Mouse (Mus musculus) lung, adult 2 months (tissue): Measurements from ENCODE around the gene Lmna. TPM values are rescaled to one million over a fixed set of nuclear protein-coding genes. Genes with fewer than 3 reads are reported as not detected.
A peak's percentile ranks its signal among the peaks of the same experiment; 100 is the strongest.

ENCODE experiments used
- DNase-seq: peaks from one replicate; pipeline ENCODE4 v3.0.0; 2022
- H3K4me1 ChIP-seq: fragments of 200-500 bp; 2 replicates; pipeline ENCODE4 v1.6.1; 2011; ENCODE audit warnings: low read length; ENCODE audit not compliant: control insufficient read depth, insufficient read depth
- H3K4me3 ChIP-seq: fragments of 200-500 bp; replicated peaks from 2 replicates; pipeline ENCODE3; 2011; ENCODE audit warnings: low read depth, mild to moderate bottlenecking, control low read depth, low read length; ENCODE audit errors: extremely low read depth
- CTCF ChIP-seq: fragments of 200-500 bp; IDR thresholded peaks from 2 replicates; pipeline ENCODE4 v1.5.1; 2011; ENCODE audit warnings: mild to moderate bottlenecking, low read length, control low read depth; ENCODE audit not compliant: insufficient read depth
- POLR2A ChIP-seq: fragments of 200-500 bp; IDR thresholded peaks from 2 replicates; pipeline ENCODE4 v1.6.1; 2011; ENCODE audit warnings: low read depth, mild to moderate bottlenecking, control low read depth, low read length, borderline replicate concordance; ENCODE audit errors: extremely low read depth
- WGBS: fragments of 180-500 bp; shearing (Covaris S2); methylation state at CpG from one replicate; pipeline ENCODE4 v1.1.7; 2018; 5-methylcytosine and 5-hydroxymethylcytosine counted together
- polyA plus RNA-seq: library from polyadenylated mRNA; depleted of rRNA; stranded (reverse); fragments of >200 nt; gene quantifications from 2 replicates; pipeline ENCODE4 v1.2.3, GENCODE M21; 2012; rRNA removed

Gene Lmna
- 257 and 302 TPM in 2 replicates for polyA plus RNA-seq

GRCm38 (mm10) chr3:88509692-88510420 is at the start of gene Lmna:
TSS of gene Lmna (minus strand) at chr3:88509956.
- DNase-seq: peak; percentile 93
- Histone ChIP-seq H3K4me1 (peaks cover 37% of the 10 kb centered on the region), H3K4me3 (peak within 1 kb of the TSS; percentile 90)
- WGBS: under 1% methylated on average over 31 of the region's 31 CpGs
- TF ChIP-seq POLR2A (peak; percentile 73; the same call in 1 of the 2 replicates), CTCF (peak; percentile 38; the same call in 1 of the 2 replicates)

GRCm38 (mm10) chr3:88556616-88557015 is 46.9 kb upstream of the Lmna start:
- peaks cover under 1% of the 10 kb centered on the region; the same call in 1 of the 2 replicates for H3K4me1 ChIP-seq
- 94% methylated on average over 8 of the region's 8 CpGs for WGBS
- H3K4me3 ChIP-seq: no peak overlapping the region
- no peak for DNase-seq
- no peak for TF ChIP-seq CTCF
- TF ChIP-seq POLR2A: no peak

- 95% methylated on average over 6 of the region's 6 CpGs for WGBS
- peaks cover 3% of the 10 kb centered on the region for H3K4me1 ChIP-seq
- DNase-seq: no peak
- H3K4me3 ChIP-seq: no peak overlapping the region
- TF ChIP-seq CTCF (no peak), POLR2A (no peak)
Observed at GRCm38 (mm10) chr3:88555731-88556130, 46.0 kb upstream of the Lmna start.

- Histone ChIP-seq H3K4me1 (peaks cover 3% of the 10 kb centered on the region), H3K4me3 (no peak overlapping the region)
- no peak for DNase-seq
- TF ChIP-seq CTCF (no peak), POLR2A (no peak)
- 86% methylated on average over 5 of the region's 5 CpGs for WGBS
Observed at GRCm38 (mm10) chr3:88555069-88555605, 45.4 kb upstream of the Lmna start.

- WGBS: under 1% methylated on average over 41 of the region's 41 CpGs
- DNase-seq: peak; percentile 47
- H3K4me3 ChIP-seq: peak overlapping the region; percentile 93
- H3K4me1 ChIP-seq: peaks cover 3% of the 10 kb centered on the region
- TF ChIP-seq CTCF (no peak), POLR2A (no peak)
Observed at GRCm38 (mm10) chr3:88553880-88554586, 44.3 kb upstream of the Lmna start.

- peak; percentile 92 for DNase-seq
Observed at GRCm38 (mm10) chr3:88553525-88553879, 43.7 kb upstream of the Lmna start, which contains the start of gene Ubqln4. TSS of gene Ubqln4 (plus strand) at chr3:88553758.

GRCm38 (mm10) chr3:88552676-88553524 is 43.1 kb upstream of the Lmna start, which contains the start of gene Lamtor2:
TSS of gene Lamtor2 (minus strand) at chr3:88553074.
- Histone ChIP-seq H3K4me1 (peaks cover 3% of the 10 kb centered on the region), H3K4me3 (peak within 1 kb of the TSS; percentile 93)
- TF ChIP-seq POLR2A (peak; percentile 88), CTCF (no peak)
- WGBS: under 1% methylated on average over 48 of the region's 48 CpGs
- DNase-seq: peak; percentile 97

More at GRCm38 (mm10) chr3:88553525-88553879, 43.7 kb upstream of the Lmna start, which contains the start of gene Ubqln4:
- WGBS: 0% methylated on average over 36 of the region's 37 CpGs
- Histone ChIP-seq H3K4me1 (peaks cover 3% of the 10 kb centered on the region), H3K4me3 (peak within 1 kb of the TSS; percentile 93)
- peak; percentile 65; the same call in 1 of the 2 replicates for TF ChIP-seq POLR2A
- TF ChIP-seq CTCF: peak; percentile 8; the same call in 1 of the 2 replicates

GRCm38 (mm10) chr3:88552082-88552645 is 42.4 kb upstream of the Lmna start:
- TF ChIP-seq POLR2A (no peak), CTCF (no peak)
- no peak for DNase-seq
- Histone ChIP-seq H3K4me1 (peaks cover 3% of the 10 kb centered on the region), H3K4me3 (peak overlapping the region; percentile 90)
- WGBS: 8% methylated on average over 16 of the region's 16 CpGs
